Mouse (Mus musculus) embryonic fibroblast, embryonic 13.5 days (primary cell): ENCODE measurements around the gene Spred1. TPM values are rescaled to one million over a fixed set of nuclear protein-coding genes. Genes with fewer than 3 reads are reported as not detected.

Experiments used
- H3K27ac ChIP-seq: 2 replicates; pipeline ENCODE4 v1.5.1; 2012; ENCODE audit warnings: low read length, control low read depth, inconsistent platforms; ENCODE audit not compliant: insufficient read depth
- H3K4me1 ChIP-seq: 2 replicates; pipeline ENCODE4 v1.6.1; 2011; ENCODE audit warnings: low read length; ENCODE audit not compliant: control insufficient read depth, insufficient read depth
- H3K4me3 ChIP-seq: 2 replicates; pipeline ENCODE4 v1.5.1; 2011; ENCODE audit warnings: mild to moderate bottlenecking, control low read depth, low read length; ENCODE audit not compliant: insufficient read depth
- CTCF ChIP-seq: IDR thresholded peaks from 2 replicates; pipeline ENCODE4 v1.5.1; 2011; ENCODE audit warnings: mild to moderate bottlenecking, control low read depth, low read length, moderate library complexity, borderline replicate concordance; ENCODE audit not compliant: insufficient read depth
- POLR2A ChIP-seq: IDR thresholded peaks from 2 replicates; pipeline ENCODE4 v1.6.1; 2011; ENCODE audit warnings: low read depth, mild to moderate bottlenecking, control low read depth, low read length, moderate library complexity
- polyA plus RNA-seq: library from polyadenylated mRNA; stranded (reverse); fragments of >200 nt; gene quantifications from 2 replicates; pipeline ENCODE4 v1.2.4, GENCODE M21; 2011; ENCODE audit warnings: low read depth; ENCODE audit not compliant: missing spikeins, insufficient read length

The Spred1 gene
- 48.3 and 49.7 TPM in 2 replicates for polyA plus RNA-seq

GRCm38 (mm10) chr2:117121212-117121983 lies at the start of gene Spred1:
Spred1 (plus strand) TSS chr2:117121374.
- Histone ChIP-seq H3K4me1 (peaks cover 2% of the 10 kb centered on the region; the same call in 1 of the 2 replicates), H3K27ac (peak within 1 kb of the TSS; percentile 76), H3K4me3 (peak within 1 kb of the TSS; percentile 55)
- TF ChIP-seq CTCF (no peak), POLR2A (no peak)

GRCm38 (mm10) chr2:117071596-117071995 lies 49.6 kb upstream of the Spred1 start:
- Histone ChIP-seq H3K4me3 (no peak overlapping the region), H3K4me1 (no peaks in the 10 kb centered on the region), H3K27ac (no peak overlapping the region)
- no peak for TF ChIP-seq CTCF
- TF ChIP-seq POLR2A: no peak

GRCm38 (mm10) chr2:117078711-117079110 lies 42.5 kb upstream of the Spred1 start:
- H3K4me3 ChIP-seq: no peak overlapping the region
- H3K27ac ChIP-seq: no peak overlapping the region
- TF ChIP-seq POLR2A (no peak), CTCF (no peak)
- no peaks in the 10 kb centered on the region for H3K4me1 ChIP-seq

GRCm38 (mm10) chr2:117079621-117080020 lies 41.6 kb upstream of the Spred1 start:
- H3K4me1 ChIP-seq: no peaks in the 10 kb centered on the region
- no peak overlapping the region for H3K4me3 ChIP-seq
- TF ChIP-seq CTCF (no peak), POLR2A (no peak)
- no peak overlapping the region for H3K27ac ChIP-seq

- Histone ChIP-seq H3K27ac (no peak overlapping the region), H3K4me3 (no peak overlapping the region), H3K4me1 (no peaks in the 10 kb centered on the region; the same call in 1 of the 2 replicates)
- no peak for TF ChIP-seq CTCF
- no peak for TF ChIP-seq POLR2A
Measured at GRCm38 (mm10) chr2:117086002-117086765, 35.0 kb upstream of the Spred1 start.

- Histone ChIP-seq H3K4me3 (no peak overlapping the region), H3K27ac (no peak overlapping the region; the same call in 1 of the 2 replicates), H3K4me1 (no peaks in the 10 kb centered on the region; the same call in 1 of the 2 replicates)
- TF ChIP-seq CTCF (no peak), POLR2A (no peak)
Measured at GRCm38 (mm10) chr2:117086766-117087457, 34.3 kb upstream of the Spred1 start.

GRCm38 (mm10) chr2:117087458-117087820 lies 33.7 kb upstream of the Spred1 start:
- Histone ChIP-seq H3K4me1 (no peaks in the 10 kb centered on the region; the same call in none of the 2 replicates), H3K4me3 (no peak overlapping the region), H3K27ac (no peak overlapping the region)
- TF ChIP-seq CTCF (no peak), POLR2A (no peak)

GRCm38 (mm10) chr2:117089482-117089881 lies 31.7 kb upstream of the Spred1 start:
- Histone ChIP-seq H3K4me3 (no peak overlapping the region), H3K27ac (no peak overlapping the region), H3K4me1 (peaks cover 6% of the 10 kb centered on the region)
- TF ChIP-seq POLR2A (no peak), CTCF (no peak)

GRCm38 (mm10) chr2:117090061-117090460 lies 31.1 kb upstream of the Spred1 start:
- no peak overlapping the region for H3K27ac ChIP-seq
- H3K4me3 ChIP-seq: no peak overlapping the region
- TF ChIP-seq CTCF (no peak), POLR2A (no peak)
- H3K4me1 ChIP-seq: peaks cover 6% of the 10 kb centered on the region

- H3K4me1 ChIP-seq: peaks cover 12% of the 10 kb centered on the region
- H3K27ac ChIP-seq: peak overlapping the region; percentile 18; the same call in 1 of the 2 replicates
- H3K4me3 ChIP-seq: no peak overlapping the region
- no peak for TF ChIP-seq CTCF
- TF ChIP-seq POLR2A: no peak
Measured at GRCm38 (mm10) chr2:117092946-117093401, 28.2 kb upstream of the Spred1 start.
